Mouse (Mus musculus) kidney, embryonic 16.5 days (tissue): ENCODE results near the gene Cep57. TPM values are rescaled to one million over a fixed set of nuclear protein-coding genes. Genes with fewer than 3 reads are reported as not detected.

Experiments used
- ATAC-seq: fragments of 200-750 bp; cut with Nextera tagmentation; 2 replicates; pipeline ENCODE4 v1.8.0; 2017; ENCODE audit warnings: moderate TSS enrichment; ENCODE audit not compliant: low FRiP score, low TSS enrichment
- H3K27ac ChIP-seq: fragments of 300-500 bp; sonication (generic); 2 replicates; pipeline ENCODE4 v1.5.1; 2014; ENCODE audit warnings: low read length
- H3K27me3 ChIP-seq: fragments of 300-500 bp; sonication (generic); 2 replicates; pipeline ENCODE4 v1.6.1; 2014; ENCODE audit warnings: low read length, control low read depth, mixed read lengths; ENCODE audit not compliant: insufficient read depth
- H3K36me3 ChIP-seq: fragments of 300-500 bp; sonication (generic); 2 replicates; pipeline ENCODE4 v1.6.1; 2014; ENCODE audit warnings: low read length, control low read depth, mixed read lengths; ENCODE audit not compliant: insufficient read depth
- H3K4me1 ChIP-seq: fragments of 300-500 bp; sonication (generic); 2 replicates; pipeline ENCODE4 v1.6.1; 2014; ENCODE audit warnings: low read length, control low read depth, mixed read lengths; ENCODE audit not compliant: insufficient read depth
- H3K4me2 ChIP-seq: fragments of 300-500 bp; sonication (generic); replicated peaks from 2 replicates; pipeline ENCODE4 v1.6.1; 2014; ENCODE audit warnings: low read depth, low read length
- H3K4me3 ChIP-seq: fragments of 300-500 bp; sonication (generic); 2 replicates; pipeline ENCODE4 v1.5.1; 2014; ENCODE audit warnings: mild to moderate bottlenecking, low read length
- H3K9ac ChIP-seq: fragments of 300-500 bp; sonication (generic); replicated peaks from 2 replicates; pipeline ENCODE4 v1.6.1; 2014; ENCODE audit warnings: low read length
- H3K9me3 ChIP-seq: fragments of 300-500 bp; sonication (generic); 2 replicates; pipeline ENCODE4 v1.6.1; 2016; ENCODE audit warnings: low read length, control low read depth
- WGBS: fragments of 180-500 bp; shearing (Covaris S2); extraction: QIAGEN DNeasy Blood & Tissue Kit; methylation state at CpG from one replicate; pipeline ENCODE4 v1.1.7; 2014; 5-methylcytosine and 5-hydroxymethylcytosine counted together
- polyA plus RNA-seq: library from polyadenylated mRNA; unstranded; fragments of >200 nt; fragmentation: Nextera tagmentation; extraction: Ambion mirVana; gene quantifications from 2 replicates; pipeline ENCODE4 v1.2.1, GENCODE M21; 2015

Cep57 gene
- 52.2 and 55.3 TPM in 2 replicates for polyA plus RNA-seq

DNA sequence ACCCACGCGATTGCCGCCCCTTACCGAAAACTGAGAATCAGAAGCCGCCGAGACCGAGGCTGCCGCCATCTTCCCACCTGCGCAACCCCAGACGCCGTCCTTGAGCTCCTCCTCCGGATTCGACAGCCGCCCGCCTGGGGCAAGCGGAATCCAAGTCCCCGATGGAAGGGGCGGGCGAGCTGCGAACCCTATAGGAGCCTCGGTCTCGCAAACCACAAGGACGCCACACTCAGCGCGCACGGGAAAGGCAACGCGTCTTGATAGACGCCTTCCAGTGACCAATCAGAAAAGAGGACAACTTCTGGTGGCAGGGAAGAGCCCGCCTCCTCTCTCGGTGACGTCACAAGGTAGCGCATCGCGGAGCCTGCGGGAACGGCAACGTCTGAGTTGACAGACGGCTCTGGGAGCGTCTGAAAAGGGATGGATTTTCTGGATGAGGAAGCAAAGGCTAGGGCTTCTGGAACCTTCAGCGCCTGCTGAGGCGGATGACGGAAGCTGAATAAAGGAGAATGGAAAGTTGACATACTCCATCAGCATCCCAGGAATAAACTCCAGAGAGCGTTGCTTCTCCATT is at the start of gene Cep57:
Cep57 (minus strand) TSS at position 276 of the 574 bp plus-strand sequence.
- Histone ChIP-seq H3K9me3 (no peaks in the 10 kb centered on the region), H3K4me2 (peak within 1 kb of the TSS; percentile 87), H3K9ac (peak within 1 kb of the TSS; percentile 97), H3K4me1 (peaks cover 26% of the 10 kb centered on the region), H3K4me3 (peak within 1 kb of the TSS; percentile 85), H3K27me3 (no peaks in the 10 kb centered on the region), H3K27ac (peak within 1 kb of the TSS; percentile 99), H3K36me3 (peaks cover 14% of the 10 kb centered on the region)
- peak; percentile 94 for ATAC-seq
- WGBS = under 1% methylated on average over 44 of the region's 44 CpGs

DNA sequence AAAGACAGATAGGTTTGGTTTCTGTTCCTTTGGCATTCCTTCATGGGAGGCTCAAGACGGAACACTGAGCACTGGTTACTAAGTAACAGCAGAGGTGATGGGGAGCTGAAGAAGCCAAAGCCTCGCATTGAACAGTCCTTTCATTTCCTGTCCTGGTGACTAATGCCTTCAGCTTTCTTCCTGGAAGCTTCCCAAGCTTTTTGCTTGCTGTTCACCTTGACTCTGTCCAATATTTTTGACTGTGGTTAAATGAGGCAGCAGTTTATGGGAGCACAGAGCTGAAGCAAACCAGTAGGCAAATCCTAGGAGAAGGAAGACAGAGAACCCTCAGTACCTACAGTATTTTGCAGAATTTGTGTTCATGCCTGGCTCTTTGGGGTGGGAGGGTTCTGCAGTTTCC is 48.4 kb upstream of the Cep57 start:
- no peak for ATAC-seq
- 46% methylated on average over 2 of the region's 2 CpGs for WGBS
- Histone ChIP-seq H3K9ac (no peak overlapping the region), H3K4me1 (no peaks in the 10 kb centered on the region), H3K4me3 (no peak overlapping the region), H3K36me3 (no peaks in the 10 kb centered on the region), H3K9me3 (no peaks in the 10 kb centered on the region), H3K4me2 (no peak overlapping the region), H3K27me3 (no peaks in the 10 kb centered on the region), H3K27ac (no peak overlapping the region)

DNA sequence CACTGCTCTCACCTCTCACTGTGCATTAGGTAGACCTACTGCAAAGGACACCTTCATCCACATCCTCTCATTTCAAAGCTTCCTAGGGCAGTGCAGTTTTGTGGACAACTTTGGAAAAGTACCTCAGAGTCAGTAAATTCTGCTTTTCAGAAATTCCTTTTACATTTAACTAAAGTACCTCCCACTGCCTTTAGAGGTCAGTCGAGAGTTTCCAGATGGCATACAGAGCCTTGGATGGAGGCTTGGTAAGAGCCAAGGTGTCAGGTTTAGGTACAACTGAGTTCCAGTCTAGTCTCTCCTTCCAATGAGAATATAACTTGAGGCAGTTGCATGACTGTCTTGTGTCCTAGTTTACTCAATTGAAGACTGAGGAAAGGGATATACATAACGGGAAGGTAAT is 47.5 kb upstream of the Cep57 start:
- Histone ChIP-seq H3K9me3 (no peaks in the 10 kb centered on the region), H3K27ac (no peak overlapping the region), H3K4me1 (no peaks in the 10 kb centered on the region), H3K36me3 (no peaks in the 10 kb centered on the region), H3K9ac (no peak overlapping the region), H3K27me3 (no peaks in the 10 kb centered on the region), H3K4me3 (no peak overlapping the region), H3K4me2 (no peak overlapping the region)
- no peak for ATAC-seq
- WGBS = 47% methylated on average over 2 of the region's 2 CpGs

DNA sequence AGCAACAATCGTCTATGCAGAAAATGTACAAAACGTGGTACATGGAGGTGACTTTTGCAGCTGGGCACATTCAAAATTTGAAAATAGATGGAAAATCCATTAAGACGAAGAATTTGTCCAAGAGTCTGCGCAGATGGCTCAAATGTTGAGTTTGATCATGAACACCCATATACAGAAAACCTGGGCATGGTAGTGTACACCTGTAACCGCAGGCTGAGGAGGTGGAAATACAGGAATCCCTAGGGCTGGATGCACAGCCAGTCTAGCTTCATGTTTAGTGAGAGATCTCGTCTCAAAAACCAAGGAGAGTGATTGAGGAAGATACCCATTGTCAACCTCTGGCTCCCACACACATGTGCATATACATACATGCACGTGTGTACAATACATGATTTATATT is 44.7 kb upstream of the Cep57 start:
- no peaks in the 10 kb centered on the region for H3K4me1 ChIP-seq
- H3K36me3 ChIP-seq = no peaks in the 10 kb centered on the region
- 89% methylated on average over 7 of the region's 7 CpGs for WGBS
- no peak for ATAC-seq
- H3K9ac ChIP-seq = no peak overlapping the region
- no peaks in the 10 kb centered on the region for H3K27me3 ChIP-seq
- H3K27ac ChIP-seq = no peak overlapping the region
- no peaks in the 10 kb centered on the region for H3K9me3 ChIP-seq
- H3K4me2 ChIP-seq = no peak overlapping the region
- no peak overlapping the region for H3K4me3 ChIP-seq

DNA sequence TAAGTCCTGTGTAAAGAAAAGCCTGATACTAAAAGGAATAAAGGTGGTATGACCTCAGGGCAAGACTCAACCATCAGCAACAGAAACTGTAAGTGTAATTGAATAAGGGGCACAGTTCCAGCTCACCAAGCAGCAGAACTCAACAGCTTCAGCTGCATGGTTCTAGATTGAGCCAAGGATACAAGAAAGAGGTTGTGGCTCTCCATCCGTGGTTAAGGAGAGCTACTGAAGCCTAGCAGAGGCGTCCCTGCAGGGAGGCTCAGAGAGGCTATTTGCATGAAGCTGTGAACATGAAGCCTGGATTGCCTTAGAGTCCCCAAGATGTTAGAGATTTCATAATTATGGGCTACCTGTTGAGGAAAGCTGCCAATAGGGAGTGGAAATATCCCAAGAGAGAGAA is 40.7 kb upstream of the Cep57 start:
- ATAC-seq = no peak
- H3K4me1 ChIP-seq = no peaks in the 10 kb centered on the region
- H3K4me3 ChIP-seq = no peak overlapping the region
- H3K27me3 ChIP-seq = no peaks in the 10 kb centered on the region
- 51% methylated on average over 2 of the region's 2 CpGs for WGBS
- no peak overlapping the region for H3K27ac ChIP-seq
- no peaks in the 10 kb centered on the region for H3K9me3 ChIP-seq
- no peaks in the 10 kb centered on the region for H3K36me3 ChIP-seq
- H3K4me2 ChIP-seq = no peak overlapping the region
- no peak overlapping the region for H3K9ac ChIP-seq

DNA sequence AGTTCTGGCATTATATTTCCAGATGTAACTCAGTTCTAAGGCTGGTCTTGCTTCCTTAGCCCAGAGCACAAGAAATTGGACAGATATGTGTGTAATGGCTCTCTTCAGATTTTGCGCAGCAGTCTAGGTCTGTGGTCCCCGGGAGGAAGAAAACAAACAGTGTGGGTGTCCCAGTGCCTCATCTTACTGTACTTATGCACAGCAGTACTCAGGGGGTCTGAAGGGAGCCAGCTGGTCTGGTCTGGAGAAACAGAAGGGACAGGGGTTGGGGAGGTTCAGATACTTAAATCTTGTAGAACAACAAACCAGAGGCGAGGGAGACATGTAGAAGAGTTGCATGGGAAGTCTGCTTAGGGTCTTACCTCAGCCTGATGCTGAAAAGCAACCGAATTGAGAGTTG is 29.9 kb upstream of the Cep57 start:
- 35% methylated on average over 4 of the region's 4 CpGs for WGBS
- Histone ChIP-seq H3K4me2 (no peak overlapping the region), H3K9ac (no peak overlapping the region), H3K27ac (no peak overlapping the region), H3K9me3 (no peaks in the 10 kb centered on the region), H3K36me3 (no peaks in the 10 kb centered on the region), H3K4me1 (peaks cover 19% of the 10 kb centered on the region), H3K4me3 (no peak overlapping the region), H3K27me3 (no peaks in the 10 kb centered on the region)
- peak; percentile 55 for ATAC-seq

DNA sequence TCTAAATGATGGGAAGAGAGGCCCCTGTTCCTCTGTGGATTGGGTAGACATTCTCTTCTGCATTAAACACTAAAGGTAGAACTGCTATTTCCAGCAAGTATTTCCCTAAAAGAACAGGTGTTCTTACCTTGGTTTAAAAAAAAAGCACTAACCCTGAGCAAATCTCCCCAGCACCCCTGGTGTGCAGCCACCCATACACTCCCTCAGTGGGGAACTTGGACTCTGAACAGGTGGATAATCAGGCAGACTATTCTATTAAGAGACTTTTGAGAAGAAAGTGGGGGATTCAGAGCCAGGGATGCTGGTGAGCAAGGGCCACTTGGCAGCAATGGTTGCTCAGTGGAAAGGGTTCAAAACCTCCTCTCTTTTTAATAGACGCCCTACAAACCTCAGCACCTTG is 29.3 kb upstream of the Cep57 start:
- Histone ChIP-seq H3K27ac (no peak overlapping the region), H3K27me3 (no peaks in the 10 kb centered on the region), H3K36me3 (no peaks in the 10 kb centered on the region), H3K9me3 (no peaks in the 10 kb centered on the region), H3K4me1 (peaks cover 19% of the 10 kb centered on the region), H3K4me3 (no peak overlapping the region), H3K4me2 (no peak overlapping the region), H3K9ac (no peak overlapping the region)
- no peak for ATAC-seq
- 32% methylated on average over 1 of the region's 1 CpGs for WGBS

DNA sequence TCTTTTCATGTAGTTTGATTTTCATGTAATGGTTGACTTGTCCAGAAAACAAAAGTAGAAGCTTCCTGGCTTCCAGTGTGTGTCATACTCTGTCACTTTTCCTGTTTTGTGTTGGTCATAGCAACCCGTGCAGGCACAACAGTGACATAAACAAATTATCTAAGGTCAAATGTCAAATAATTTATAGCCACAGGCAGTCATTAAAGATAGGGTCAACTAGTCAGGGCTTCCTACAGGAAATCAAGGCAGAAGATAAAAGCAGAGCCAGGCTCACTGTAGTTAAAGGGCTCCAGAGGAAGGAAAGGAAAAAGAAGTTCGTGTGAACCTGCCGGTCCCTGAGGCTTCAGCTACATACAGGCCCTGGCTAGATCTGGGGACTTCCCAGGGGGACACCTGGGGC is 27.0 kb upstream of the Cep57 start:
- Histone ChIP-seq H3K27ac (no peak overlapping the region), H3K4me3 (no peak overlapping the region)
- WGBS = 20% methylated on average over 3 of the region's 3 CpGs

DNA sequence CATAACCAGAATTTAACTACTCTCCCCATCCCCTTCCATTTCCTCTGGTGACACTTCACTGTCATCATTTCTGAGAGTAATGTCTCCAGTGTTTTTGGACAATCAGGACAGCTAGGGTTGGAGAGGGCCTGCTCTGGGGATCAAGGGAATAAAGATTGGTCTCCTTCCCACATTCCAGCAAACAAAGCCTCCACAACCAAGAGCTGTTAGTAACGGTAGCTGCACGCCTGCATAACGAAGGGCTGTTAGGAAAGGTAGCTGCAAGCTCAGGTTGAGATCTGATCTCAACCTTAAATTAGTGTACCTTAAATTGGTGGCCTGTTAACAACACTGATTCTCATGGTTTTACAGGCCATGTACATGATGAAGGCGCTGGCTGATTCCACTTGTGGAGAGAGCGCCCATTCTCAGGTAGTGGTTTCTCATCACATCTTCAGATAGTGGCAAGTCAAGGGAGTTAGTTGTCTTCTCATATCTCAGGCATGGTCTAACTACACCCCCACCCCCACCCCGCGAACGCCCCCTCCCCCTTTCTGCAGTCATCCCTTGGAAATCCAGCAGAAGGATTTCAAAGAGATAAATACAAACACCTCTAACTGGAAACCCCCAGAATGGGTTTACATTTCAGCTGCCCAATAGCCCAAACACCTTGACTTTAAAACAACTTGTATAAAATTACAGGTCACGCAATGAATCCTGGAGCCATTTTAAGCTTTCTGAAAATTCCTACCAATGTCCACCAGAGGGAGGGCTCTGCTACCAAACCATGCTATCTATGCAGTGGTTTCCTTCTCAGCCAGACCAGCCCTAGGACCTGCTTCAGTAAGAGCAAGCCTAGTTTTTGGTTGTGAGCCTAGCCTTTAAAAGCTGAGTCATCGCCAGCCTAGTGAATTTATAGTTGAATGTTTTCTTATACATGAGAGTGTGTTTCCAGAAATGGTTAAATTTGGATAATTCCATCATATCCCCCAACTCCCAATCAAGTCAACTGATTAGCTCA is 21.9 kb upstream of the Cep57 start:
- no peak overlapping the region for H3K27ac ChIP-seq
- no peak overlapping the region for H3K4me2 ChIP-seq
- peaks cover 11% of the 10 kb centered on the region for H3K36me3 ChIP-seq
- H3K4me1 ChIP-seq = peaks cover 5% of the 10 kb centered on the region; the same call in 1 of the 2 replicates
- H3K4me3 ChIP-seq = no peak overlapping the region
- H3K27me3 ChIP-seq = no peaks in the 10 kb centered on the region
- ATAC-seq = peak; percentile 70
- 67% methylated on average over 10 of the region's 10 CpGs for WGBS
- no peak overlapping the region for H3K9ac ChIP-seq
- H3K9me3 ChIP-seq = no peaks in the 10 kb centered on the region

More for the DNA sequence above, 27.0 kb upstream of the Cep57 start:
- Histone ChIP-seq H3K36me3 (no peaks in the 10 kb centered on the region), H3K9me3 (no peaks in the 10 kb centered on the region), H3K4me1 (peaks cover 19% of the 10 kb centered on the region), H3K27me3 (no peaks in the 10 kb centered on the region), H3K9ac (no peak overlapping the region), H3K4me2 (no peak overlapping the region)
- ATAC-seq = no peak

DNA sequence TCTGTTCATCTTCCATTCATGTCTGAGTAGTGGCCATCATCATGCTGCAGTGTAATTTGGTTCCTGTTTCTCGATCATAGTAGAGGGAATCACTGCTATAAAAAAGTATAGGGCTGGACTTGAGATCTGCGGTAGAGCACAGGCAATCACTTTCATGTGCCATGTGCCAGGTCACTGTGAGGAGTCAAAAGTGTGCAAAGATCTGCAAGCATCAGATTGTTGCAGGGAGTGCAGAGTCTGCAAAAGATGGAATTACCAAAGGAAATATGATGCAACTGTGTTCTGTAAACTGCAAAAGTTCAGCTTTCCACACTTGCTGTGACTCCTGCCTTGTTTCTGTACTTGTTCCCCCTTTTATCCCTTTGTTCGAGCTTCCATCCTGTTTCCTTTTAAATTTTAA is 20.7 kb upstream of the Cep57 start:
- H3K36me3 ChIP-seq = peaks cover 20% of the 10 kb centered on the region
- H3K4me2 ChIP-seq = no peak overlapping the region
- no peak overlapping the region for H3K27ac ChIP-seq
- H3K9ac ChIP-seq = no peak overlapping the region
- 75% methylated on average over 3 of the region's 3 CpGs for WGBS
- no peak for ATAC-seq
- H3K4me1 ChIP-seq = 0 out of 2 replicates have a peak, but pooled peaks cover 4% of the 10 kb centered on the region
- no peaks in the 10 kb centered on the region for H3K9me3 ChIP-seq
- H3K4me3 ChIP-seq = no peak overlapping the region
- no peaks in the 10 kb centered on the region for H3K27me3 ChIP-seq
